Mouse (Mus musculus) lung, adult 2 months (tissue): ENCODE data around the gene Fry.

Experiments
- CTCF ChIP-seq: fragments of 200-500 bp; IDR thresholded peaks from 2 replicates; pipeline ENCODE4 v1.5.1; 2011; ENCODE audit warnings: mild to moderate bottlenecking, low read length, control low read depth; ENCODE audit not compliant: insufficient read depth
- POLR2A ChIP-seq: fragments of 200-500 bp; IDR thresholded peaks from 2 replicates; pipeline ENCODE4 v1.6.1; 2011; ENCODE audit warnings: low read depth, mild to moderate bottlenecking, control low read depth, low read length, borderline replicate concordance; ENCODE audit errors: extremely low read depth

- TF ChIP-seq POLR2A (no peak), CTCF (no peak)
Measured at GRCm38 (mm10) chr5:150385224-150385623, 266.8 kb downstream of the Fry start.
